Mouse (Mus musculus): Measurements from ENCODE around the gene Eif5.
A peak's percentile ranks its signal among the peaks of the same experiment; 100 is the strongest.

Gene Eif5

DNA sequence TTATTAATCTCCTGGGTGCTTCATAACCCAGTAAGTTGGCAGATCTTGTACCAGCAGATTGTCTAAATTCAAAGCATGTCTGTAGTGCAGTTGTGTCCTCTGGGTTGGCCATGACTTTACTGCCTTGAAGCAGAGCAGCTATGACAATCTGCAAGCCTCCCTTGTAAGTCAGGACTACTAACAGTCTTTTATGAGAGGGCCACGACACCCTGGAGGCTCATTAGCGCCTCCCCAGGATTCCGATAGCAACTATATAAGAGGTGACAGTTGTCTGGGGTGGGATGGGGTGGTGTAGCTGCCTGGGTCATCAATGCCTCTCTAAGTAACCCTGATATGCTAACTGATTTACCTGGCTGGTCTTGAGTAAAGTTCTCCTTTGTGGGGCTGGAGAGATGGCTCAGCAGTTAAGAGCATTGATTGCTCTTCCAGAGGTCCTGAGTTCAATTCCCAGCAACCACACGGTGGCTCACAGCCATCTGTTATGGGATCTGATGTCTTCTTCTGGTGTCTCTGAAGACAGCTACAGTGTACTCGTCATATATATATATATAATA, 25.3 kb downstream of the Eif5 start:
- no peak for DNase-seq (ENCODE audit: low read depth, low spot score)

DNA sequence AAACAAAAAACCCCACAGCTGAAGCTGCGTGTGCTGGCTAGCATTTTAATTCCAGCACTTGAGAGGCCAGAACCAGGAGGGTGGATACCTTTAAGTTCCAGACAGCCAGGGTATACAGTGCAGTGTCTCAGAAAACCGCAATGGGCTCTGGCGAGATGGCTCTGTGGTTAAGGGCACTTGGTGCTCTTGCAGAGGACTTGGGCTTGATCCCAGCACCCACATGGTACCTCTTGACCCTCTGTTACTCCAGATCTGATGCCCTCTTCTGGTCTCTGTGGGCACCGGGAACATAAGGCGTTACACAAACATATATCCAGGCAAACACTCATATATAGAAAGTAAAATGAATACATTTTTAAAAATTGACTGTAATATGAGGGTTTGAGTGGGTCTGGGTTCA, 27.5 kb downstream of the Eif5 start:
- no peak for DNase-seq (ENCODE audit: low read depth, low spot score)

DNA sequence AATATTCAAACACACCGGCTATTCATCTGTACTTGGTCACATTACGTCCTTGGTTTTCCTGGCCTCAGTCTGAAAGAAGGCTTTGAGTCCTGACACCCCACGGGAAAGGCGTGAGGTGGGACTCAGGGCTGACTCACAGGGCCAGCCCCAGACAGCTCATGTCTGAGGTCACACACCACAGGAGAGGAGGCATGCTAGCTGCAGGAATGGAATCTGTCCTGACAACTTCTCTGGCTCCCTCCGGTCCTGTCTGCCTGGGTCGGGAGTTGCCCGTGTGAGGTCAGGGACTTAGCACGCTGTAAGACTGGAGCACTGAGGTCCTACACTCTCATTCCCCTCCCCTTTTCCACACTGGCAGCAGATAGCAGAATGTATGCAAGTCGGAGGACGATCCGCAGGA, 31.0 kb downstream of the Eif5 start:
- DNase-seq (ENCODE audit: low read depth, low spot score) = no peak

DNA sequence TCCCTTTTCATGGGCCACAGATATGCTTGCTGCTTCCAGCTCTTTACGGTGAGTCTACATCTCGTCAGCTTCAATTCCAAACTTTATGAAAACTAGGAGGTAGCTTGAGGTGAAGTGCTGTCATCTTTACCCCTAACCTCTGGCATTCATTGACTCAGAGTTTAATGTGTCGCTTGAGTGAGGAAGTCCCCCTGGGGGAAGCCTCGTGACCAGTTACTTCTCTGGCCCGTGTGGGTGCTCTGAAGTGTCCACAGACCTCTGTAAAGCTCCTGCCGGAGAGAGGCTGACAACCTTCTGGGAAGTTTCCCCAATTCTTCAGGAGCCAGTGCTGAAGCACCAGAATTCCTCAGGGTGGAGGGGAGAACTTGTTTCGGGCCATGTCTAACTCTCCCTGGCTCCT, 34.6 kb downstream of the Eif5 start:
- DNase-seq (ENCODE audit: low read depth, low spot score) = no peak

DNA sequence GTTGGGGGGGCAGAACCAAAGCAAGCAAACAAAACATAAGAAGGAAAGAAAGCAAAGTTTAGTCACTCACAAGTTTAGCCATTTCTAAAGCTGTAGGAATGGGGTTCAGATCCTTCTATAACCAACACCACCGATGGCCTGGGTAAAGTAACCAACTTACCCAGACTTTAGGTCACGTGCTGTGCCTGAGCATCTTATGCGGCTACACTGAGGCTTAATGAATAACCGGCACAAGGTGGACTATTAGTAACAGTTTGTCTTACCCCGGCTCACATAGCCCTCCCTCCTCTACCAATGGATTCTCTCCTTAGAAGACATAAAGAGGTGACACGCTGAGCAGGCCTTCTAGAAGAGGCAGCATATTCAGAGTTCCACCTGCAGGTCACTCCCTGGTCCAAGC, 35.5 kb downstream of the Eif5 start:
- DNase-seq (ENCODE audit: low read depth, low spot score) = no peak

DNA sequence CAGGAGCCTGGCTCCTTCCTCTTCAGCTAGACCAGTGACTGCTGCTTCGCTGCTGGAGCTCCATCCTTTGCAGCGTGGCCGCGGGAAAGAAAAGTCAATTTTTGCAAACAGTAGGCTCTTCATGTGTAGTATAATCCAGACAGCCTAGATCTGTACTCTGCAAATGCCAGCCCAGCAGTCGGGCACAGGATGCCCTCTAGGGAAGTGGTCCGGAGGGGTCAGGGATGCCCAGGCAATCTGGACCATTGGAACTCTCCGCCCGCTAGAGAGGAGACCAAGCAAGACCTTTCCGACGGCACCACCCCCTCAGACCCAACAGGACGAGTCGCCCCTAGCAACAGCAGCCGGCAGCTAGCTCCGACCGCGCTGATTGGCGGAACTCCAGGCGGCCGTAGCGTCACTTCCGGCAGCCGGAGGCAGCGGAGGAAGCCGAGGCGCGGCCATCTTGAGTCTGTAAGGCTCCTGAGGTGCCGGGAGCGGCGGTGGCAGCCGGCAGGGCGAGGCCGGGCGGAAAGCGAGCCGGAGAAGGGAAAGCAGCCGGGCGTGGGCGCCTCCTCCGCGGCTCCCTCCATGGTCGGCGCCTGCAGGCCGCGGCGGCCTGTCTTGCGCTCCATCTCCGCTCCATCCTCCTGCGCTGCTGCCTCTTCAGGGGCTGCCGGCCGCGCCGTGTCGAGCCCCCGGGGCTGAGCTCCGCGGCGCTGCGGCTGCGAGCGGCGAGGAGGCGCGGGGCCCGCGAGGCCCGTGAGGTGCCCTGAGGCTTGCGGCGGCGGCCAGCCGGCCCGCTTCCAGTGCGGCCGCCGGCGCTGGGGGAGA, 36.5 kb downstream of the Eif5 start, which contains the start of gene Mark3:
Gene Mark3 (plus strand): TSS at position 450 of the 813 bp plus-strand sequence.
- DNase-seq (ENCODE audit: low read depth, low spot score) = peak; percentile 98

DNA sequence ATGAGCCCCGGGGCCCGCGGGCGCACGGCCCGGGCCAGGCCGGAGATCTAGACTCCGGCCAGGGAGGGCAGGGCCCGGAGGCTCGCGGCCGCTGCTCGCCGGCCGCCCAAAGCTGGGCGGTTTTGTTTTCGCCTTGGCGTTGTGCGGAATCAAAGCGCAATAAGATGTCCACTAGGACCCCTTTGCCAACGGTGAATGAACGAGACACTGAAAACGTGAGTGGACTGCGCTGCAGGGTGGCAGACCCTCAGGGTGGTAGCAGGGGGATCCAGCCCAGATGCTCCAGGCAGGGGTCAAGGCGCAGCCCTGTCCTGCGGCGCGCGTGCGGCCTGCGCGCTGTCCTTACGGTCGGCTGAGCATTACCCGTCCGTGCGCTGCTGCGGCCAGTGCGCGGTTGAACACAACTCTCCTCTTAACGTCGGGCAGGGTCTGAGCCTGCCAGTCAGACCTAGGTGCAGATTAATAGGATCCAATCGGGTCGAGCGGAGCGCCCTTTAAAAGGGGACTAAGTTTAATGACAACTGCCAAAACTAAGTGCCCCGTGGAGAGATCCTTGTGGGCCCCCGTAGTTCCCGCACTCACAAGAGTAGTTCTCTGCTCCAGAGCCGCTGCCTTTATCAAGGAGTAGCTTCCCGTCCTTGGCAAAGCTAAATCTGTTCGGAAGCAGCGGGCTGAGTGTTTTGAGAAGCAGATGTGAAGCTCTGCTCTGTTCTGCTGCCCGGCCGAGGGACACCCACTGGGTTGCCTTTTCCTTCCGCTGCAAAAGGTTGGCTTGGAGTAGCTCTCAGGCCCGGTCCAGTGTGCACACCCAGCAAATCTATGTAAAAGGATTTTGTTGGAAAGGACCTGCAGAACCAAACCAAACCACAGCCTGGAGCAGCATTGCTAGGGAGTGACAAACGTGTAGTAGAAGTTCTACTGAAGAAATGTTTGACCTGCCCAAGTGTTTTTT, 37.3 kb downstream of the Eif5 start:
- DNase-seq (ENCODE audit: low read depth, low spot score) = peak; percentile 59

DNA sequence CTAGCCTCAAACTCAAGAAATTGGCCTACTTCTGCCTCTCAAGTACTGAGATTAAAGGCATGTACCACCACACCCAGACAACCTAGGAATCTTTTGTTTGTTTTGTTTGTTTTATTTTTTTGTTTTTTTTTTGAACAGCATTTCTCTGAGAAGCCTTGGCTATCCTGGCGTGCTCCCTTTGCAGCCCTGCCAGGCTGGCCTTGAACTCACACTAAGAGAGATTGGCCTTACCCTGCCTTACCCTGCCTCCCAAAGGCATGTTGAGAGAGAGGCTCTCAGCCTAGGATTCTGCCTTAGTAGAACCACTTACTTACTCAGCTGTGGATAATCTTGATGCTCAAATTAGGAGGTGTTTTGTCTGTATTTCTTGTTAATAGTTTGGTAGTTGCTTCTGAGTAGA, 45.2 kb downstream of the Eif5 start:
- no peak for DNase-seq (ENCODE audit: low read depth, low spot score)

DNA sequence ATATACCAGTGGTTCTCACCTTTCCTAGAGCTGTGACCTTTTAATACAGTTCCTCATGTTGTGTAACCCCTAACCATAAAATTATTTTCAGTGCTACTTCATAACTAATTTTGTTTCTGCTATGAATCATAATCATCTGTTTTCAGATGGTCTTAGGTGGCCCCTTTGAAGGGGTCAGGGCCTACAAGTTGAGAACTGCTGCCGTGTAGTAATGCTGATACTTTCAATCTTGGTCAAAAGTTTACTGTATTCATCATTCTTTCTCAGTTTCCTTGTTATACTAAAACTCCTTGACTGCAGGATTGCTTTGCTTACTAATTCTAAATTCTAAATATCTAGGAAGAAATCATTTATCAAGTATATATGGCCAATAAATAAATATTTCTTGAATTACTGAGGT, 46.6 kb downstream of the Eif5 start:
- DNase-seq (ENCODE audit: low read depth, low spot score) = no peak

DNA sequence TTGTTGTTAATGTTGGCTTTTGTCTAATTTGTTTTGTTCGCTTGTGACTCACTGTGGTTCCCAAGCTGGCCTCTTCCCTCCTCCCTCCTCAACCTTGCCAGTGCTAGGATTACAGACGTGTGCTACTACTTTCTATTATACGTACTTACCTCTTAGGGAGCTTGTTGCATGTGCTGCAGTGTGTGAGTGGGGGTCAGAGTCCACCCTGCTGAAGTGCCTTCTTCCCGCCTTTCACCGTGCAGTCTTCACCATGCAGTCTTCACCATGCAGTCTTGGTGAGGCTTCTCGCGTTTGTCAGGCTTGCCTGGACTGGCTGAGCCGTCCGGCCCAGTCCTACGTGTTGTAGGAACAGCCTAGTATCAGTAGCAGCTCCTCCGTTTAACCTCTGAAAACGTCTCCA, 49.4 kb downstream of the Eif5 start:
- DNase-seq (ENCODE audit: low read depth, low spot score) = no peak

DNA sequence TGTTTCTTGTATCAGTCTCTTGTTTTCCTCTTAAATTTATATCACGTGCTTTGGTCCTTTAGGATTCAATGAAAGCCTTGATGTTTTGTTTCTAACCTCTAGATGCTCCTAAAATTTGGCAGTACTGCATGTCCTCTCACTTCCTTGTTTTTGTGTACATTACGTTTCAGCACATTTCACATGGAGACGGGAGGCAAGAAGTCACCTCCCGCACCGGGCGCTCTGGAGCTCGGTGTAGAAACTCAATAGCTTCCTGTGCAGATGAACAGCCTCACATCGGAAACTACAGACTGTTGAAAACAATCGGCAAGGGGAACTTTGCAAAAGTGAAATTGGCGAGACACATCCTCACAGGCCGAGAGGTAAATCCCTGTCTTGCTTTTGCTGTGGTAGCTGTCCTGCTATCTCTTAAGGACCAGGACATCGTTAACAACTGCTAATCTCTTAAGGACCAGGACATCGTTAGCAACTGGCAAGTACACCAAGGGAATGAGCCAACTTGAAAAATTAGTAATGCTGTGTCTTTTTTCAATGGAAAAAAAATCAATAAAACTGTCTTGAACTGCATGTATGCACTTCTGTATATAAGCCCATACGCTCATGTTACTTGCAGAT, 54.7 kb downstream of the Eif5 start:
- DNase-seq (ENCODE audit: low read depth, low spot score) = no peak

DNA sequence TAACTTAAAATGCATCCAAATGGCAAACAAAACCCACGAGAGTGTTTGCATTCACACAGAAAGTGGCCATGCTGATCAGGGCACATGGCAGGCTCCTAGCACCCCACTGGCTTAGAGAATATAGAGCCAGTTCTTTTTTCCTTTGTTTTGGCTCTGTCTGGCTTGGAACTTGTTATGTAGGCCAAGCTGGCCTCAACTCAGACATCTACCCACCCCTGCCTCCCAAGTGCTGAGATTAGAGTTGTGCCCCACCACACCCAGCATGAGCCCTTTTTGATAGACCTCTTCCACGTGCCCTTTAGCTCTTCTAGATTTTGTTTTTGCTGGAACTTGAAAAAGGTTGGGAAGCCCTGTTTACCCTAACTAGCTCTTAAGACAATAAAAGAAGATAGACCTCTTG, 56.0 kb downstream of the Eif5 start:
- no peak for DNase-seq (ENCODE audit: low read depth, low spot score)

Measured in mesoderm, embryonic 11.5 days (tissue).